Mouse (Mus musculus): ENCODE data around the gene Lrrn4. TPM values are rescaled to one million over a fixed set of nuclear protein-coding genes. Genes with fewer than 3 reads are reported as not detected.
A peak's percentile ranks its signal among the peaks of the same experiment; 100 is the strongest.

Gene Lrrn4
- polyA plus RNA-seq, 1 experiment from 2014 or later, result 0.22 TPM

DNA sequence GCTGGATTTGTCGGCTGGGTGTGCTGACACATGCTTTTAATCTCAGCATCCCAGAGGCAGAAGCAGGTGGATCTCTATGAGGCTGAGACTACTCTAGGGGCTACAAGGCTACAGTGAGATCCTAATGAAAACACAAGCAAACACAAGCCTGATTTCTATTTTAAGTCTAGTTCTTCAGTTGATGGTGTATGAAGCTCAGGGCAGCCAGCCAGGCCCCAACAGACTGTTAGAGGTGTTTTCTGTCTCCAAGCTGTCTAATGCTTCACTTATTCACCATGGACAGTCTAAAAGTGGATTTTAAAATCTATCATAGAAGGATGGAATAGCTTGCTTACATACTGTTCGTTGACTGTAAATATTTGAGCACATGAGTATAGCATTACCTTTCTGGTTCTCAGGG, 19.2 kb downstream of the Lrrn4 start:
- Histone ChIP-seq H3K27me3 (ENCODE audit: low read depth, poor library complexity, severe bottlenecking) (no peaks in the 10 kb centered on the region), H3K27ac (replicated peaks) (no peak overlapping the region), H3K9me3 (replicated peaks) (no peaks in the 10 kb centered on the region), H3K36me3 (peaks cover 36% of the 10 kb centered on the region), H3K4me3 (no peak overlapping the region), H3K4me1 (no peaks in the 10 kb centered on the region)
- WGBS, result 97% methylated on average over 2 of the region's 2 CpGs
- no peak for DNase-seq (ENCODE audit: low spot score)

DNA sequence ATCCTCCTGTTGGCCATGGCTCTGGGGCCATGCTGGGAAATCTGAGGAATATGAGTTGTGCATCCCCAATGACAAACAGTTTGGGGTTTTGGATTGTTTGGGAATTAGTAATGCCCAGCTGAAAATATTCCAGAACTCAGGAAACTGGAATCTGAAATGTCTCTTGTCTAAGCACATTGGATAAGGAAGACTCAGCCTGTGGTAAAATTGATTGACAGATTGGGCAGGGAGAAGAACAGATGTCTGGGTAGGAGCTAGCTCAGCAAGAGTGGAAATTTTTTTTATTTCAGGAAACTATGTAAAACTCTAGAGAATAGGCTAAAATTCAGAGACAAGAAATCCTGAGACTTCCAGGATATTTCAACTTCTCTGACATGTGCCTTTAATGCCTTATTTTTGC, 20.3 kb downstream of the Lrrn4 start:
- DNase-seq (ENCODE audit: low spot score), result no peak
- Histone ChIP-seq H3K4me3 (no peak overlapping the region), H3K4me1 (no peaks in the 10 kb centered on the region), H3K27me3 (ENCODE audit: low read depth, poor library complexity, severe bottlenecking) (no peaks in the 10 kb centered on the region), H3K9me3 (replicated peaks) (no peaks in the 10 kb centered on the region), H3K27ac (replicated peaks) (no peak overlapping the region), H3K36me3 (peaks cover 35% of the 10 kb centered on the region)

DNA sequence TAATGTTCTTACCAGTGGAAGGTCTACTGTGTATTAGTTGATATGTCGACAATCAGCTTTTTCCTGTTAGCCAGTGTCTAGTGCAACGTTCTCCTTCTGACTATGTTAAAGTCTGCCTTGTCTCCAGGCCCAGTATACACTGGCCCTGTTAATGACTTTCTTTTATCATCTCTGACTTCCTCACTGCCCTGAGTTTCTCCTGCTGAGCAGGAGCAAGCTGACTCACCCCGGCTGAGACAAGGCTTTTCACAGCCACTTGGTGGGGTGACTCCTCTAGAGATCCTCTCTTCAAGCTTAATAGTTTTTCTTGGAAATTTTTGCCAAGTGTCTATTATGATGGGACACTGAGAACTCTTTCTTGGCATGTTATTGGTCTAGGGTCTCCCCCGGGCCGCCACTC, 24.4 kb downstream of the Lrrn4 start:
- Histone ChIP-seq H3K27me3 (ENCODE audit: low read depth, poor library complexity, severe bottlenecking) (no peaks in the 10 kb centered on the region), H3K36me3 (peaks cover 45% of the 10 kb centered on the region), H3K4me1 (no peaks in the 10 kb centered on the region), H3K9me3 (replicated peaks) (no peaks in the 10 kb centered on the region), H3K4me3 (no peak overlapping the region), H3K27ac (replicated peaks) (no peak overlapping the region)
- WGBS, result 86% methylated on average over 5 of the region's 5 CpGs
- no peak for DNase-seq (ENCODE audit: low spot score)

DNA sequence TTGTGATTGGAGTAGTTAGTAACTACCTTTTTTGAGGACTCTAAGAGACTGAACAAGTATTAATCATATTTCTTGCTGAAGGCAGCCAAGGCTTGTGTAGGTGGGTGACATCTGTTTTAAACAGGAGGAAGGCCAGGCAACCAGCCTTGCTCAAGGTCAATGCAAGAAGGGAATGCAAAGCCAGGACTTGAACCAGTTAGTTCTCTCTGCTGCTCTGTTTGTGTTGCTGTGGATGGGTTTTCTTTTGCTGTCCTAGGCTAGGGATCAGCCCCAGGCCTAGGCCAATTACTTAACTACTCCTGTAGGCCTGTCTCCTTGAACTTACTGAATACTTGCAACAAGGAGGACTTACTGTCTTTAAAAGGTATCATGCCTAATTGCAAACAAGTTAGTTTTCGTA, 27.6 kb downstream of the Lrrn4 start:
- peaks cover 57% of the 10 kb centered on the region for H3K36me3 ChIP-seq
- peaks cover 6% of the 10 kb centered on the region for H3K4me1 ChIP-seq
- 88% methylated on average over 1 of the region's 1 CpGs for WGBS

DNA sequence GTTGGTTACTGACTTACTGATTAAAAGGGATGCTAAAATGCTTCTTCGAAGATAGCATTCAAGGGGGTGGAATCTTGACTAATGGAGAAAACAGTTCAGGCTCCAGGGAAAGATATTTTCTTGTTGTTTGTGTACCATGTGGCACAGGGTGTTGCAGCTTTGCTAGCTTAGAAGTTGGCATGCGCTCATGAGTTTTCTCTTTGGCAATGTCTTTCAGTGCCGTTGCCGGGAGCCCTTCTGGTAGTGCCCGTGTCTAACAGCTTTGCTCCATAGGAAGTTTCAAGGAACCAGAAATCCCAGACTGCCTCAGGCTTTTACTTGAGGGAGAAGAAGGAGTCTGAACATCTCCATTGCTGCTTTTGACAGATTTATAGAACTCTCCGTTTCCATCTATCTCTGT, 31.6 kb downstream of the Lrrn4 start:
- H3K4me3 ChIP-seq, result no peak overlapping the region
- H3K9me3 ChIP-seq (replicated peaks), result no peaks in the 10 kb centered on the region
- peaks cover 38% of the 10 kb centered on the region for H3K36me3 ChIP-seq
- no peak for DNase-seq (ENCODE audit: low spot score)
- WGBS, result 92% methylated on average over 6 of the region's 6 CpGs
- peaks cover 20% of the 10 kb centered on the region for H3K4me1 ChIP-seq
- no peak overlapping the region for H3K27ac ChIP-seq (replicated peaks)
- H3K27me3 ChIP-seq (ENCODE audit: low read depth, poor library complexity, severe bottlenecking), result no peaks in the 10 kb centered on the region

More for the DNA sequence above, 27.6 kb downstream of the Lrrn4 start:
- H3K9me3 ChIP-seq (replicated peaks), result no peaks in the 10 kb centered on the region
- DNase-seq (ENCODE audit: low spot score), result no peak
- no peaks in the 10 kb centered on the region for H3K27me3 ChIP-seq (ENCODE audit: low read depth, poor library complexity, severe bottlenecking)
- no peak overlapping the region for H3K27ac ChIP-seq (replicated peaks)
- no peak overlapping the region for H3K4me3 ChIP-seq

DNA sequence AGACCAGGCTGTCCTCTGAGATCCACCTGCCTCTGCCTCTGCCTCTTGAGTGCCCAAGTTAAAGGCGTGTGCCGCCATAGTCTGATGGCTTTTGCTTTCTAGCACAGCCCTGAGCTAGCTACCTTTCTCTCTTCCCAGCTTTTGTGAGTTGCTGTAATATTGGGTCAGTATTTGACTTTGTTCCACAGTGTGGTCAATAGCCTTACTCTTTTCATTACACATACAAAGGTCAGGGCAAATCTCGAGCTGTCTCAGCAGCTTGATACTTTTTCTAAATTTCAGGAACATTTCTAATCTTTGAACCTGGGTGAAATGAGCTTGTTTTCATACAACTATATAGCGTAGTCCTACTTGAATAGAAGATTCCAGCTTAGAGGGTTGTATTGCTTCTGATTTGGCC, 32.3 kb downstream of the Lrrn4 start:
- Histone ChIP-seq H3K36me3 (peaks cover 31% of the 10 kb centered on the region), H3K27me3 (ENCODE audit: low read depth, poor library complexity, severe bottlenecking) (no peaks in the 10 kb centered on the region), H3K4me1 (peaks cover 20% of the 10 kb centered on the region), H3K27ac (replicated peaks) (no peak overlapping the region), H3K4me3 (peak overlapping the region; percentile 93; the same call in 1 of the 2 replicates), H3K9me3 (replicated peaks) (no peaks in the 10 kb centered on the region)
- 94% methylated on average over 4 of the region's 4 CpGs for WGBS
- DNase-seq (ENCODE audit: low spot score), result no peak

DNA sequence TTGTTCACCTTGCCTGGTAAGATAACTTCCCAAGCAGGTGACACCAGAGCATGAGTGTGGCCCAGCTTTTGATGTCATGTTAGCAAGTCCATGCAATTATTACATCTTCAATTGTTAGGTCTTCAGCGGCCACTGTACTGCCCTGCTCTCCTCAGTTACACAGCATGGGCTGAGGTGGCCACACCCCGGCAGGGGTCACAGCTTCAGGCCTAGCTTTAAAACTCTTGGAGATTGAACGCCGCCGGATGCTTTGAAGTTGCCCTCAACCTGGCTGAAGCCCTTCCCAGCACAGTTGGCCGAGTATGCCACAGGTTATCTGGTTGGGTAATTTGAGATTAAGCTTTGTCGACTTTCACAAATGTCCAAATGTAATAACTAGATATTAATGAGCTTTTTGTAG, 33.1 kb downstream of the Lrrn4 start:
- H3K4me3 ChIP-seq, result peak overlapping the region; percentile 93
- DNase-seq (ENCODE audit: low spot score), result no peak
- 53% methylated on average over 7 of the region's 7 CpGs for WGBS
- H3K27me3 ChIP-seq (ENCODE audit: low read depth, poor library complexity, severe bottlenecking), result no peaks in the 10 kb centered on the region
- H3K27ac ChIP-seq (replicated peaks), result 0 out of 2 replicates have a peak overlapping the region, but pooled peaks have one; percentile 33
- peaks cover 20% of the 10 kb centered on the region for H3K4me1 ChIP-seq
- H3K36me3 ChIP-seq, result peaks cover 35% of the 10 kb centered on the region
- no peaks in the 10 kb centered on the region for H3K9me3 ChIP-seq (replicated peaks)

DNA sequence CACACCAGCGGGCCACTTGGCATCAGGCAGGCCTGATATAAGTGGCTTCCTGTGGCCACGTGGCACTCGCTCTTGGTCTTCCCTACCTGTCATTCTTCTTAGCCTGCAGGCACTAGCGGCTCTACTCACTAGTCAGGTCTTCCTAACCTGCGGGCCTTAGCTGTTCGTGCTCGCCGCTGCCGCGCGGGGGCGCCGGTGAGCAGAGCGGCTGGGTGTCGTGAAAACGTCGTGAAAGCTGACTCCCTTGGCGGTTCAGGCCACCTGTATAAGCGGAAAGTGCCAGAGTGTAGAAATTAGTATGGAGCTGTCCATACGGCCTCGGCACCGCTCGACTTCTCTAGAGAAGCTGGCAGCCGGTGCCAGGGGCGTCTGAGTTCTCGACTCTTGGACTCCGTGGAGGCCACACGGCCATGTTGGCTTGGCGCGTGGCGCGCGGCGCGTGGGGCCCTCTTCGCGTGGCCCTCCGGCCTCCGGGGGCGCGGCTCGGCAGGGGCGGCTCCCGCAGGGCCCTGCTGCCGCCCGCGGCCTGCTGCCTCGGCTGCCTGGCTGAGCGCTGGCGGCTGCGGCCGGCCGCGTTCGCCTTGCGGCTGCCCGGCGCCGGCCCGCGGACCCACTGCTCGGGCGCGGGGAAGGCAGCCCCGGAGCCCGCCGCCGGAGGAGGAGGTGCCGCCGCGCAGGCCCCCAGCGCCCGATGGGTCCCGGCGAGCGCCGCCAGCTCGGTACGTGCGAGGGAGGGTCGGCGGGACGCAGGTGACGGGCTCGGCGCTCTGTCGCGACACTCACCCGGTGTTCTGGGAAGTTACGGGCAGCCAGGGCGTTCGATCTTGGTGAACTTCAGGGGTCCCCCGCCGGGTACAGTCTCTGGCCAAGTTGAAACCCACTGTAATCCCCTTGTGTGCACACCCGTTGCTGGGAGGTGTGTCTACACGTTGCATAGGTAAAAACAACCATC, 34.0 kb downstream of the Lrrn4 start, which contains the start of gene Crls1:
Crls1 (plus strand) TSS at position 260 of the 952 bp plus-strand sequence.
- DNase-seq (ENCODE audit: low spot score), result peak; percentile 97
- Histone ChIP-seq H3K36me3 (peaks cover 31% of the 10 kb centered on the region), H3K27me3 (ENCODE audit: low read depth, poor library complexity, severe bottlenecking) (no peaks in the 10 kb centered on the region), H3K9me3 (replicated peaks) (no peaks in the 10 kb centered on the region), H3K4me1 (peaks cover 20% of the 10 kb centered on the region), H3K4me3 (peak within 1 kb of the TSS; percentile 93), H3K27ac (replicated peaks) (peak within 1 kb of the TSS; percentile 92)
- under 1% methylated on average over 96 of the region's 96 CpGs for WGBS

DNA sequence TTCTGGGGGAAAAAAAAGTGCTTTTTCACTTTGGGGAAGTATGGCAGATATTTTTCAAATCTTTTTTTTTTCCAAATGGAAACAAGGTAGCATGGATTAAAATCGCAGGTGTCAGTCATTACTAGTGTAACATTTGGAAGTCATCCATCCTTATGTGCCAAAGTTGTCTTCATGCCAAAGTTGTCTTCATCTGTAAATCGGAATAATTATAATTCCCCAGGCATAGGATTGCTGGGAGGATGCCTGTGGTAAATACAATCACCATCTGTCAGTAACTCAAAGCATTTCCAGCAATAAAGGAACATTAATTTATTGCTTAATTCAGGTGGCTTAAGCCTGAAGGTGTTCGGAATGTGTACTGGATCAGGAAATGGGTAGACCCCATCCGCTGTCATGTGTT, 39.6 kb downstream of the Lrrn4 start:
- Histone ChIP-seq H3K36me3 (peaks cover 63% of the 10 kb centered on the region), H3K4me3 (no peak overlapping the region), H3K4me1 (no peaks in the 10 kb centered on the region), H3K9me3 (replicated peaks) (no peaks in the 10 kb centered on the region), H3K27ac (replicated peaks) (no peak overlapping the region), H3K27me3 (ENCODE audit: low read depth, poor library complexity, severe bottlenecking) (no peaks in the 10 kb centered on the region)
- WGBS, result 95% methylated on average over 4 of the region's 4 CpGs
- no peak for DNase-seq (ENCODE audit: low spot score)

Other genes with a start within 250 kb of the Lrrn4 start
- 16.4 and 20.4 TPM in 2 replicates for gene Shld1, start 194.0 kb downstream of the Lrrn4 start, polyA plus RNA-seq (2016; fragmentation: Nextera tagmentation; extraction: Ambion mirVana)
- gene Chgb, start 99.6 kb downstream of the Lrrn4 start, polyA plus RNA-seq (2016; fragmentation: Nextera tagmentation; extraction: Ambion mirVana), result 6.2 and 17.8 TPM in 2 replicates
- 38.2 and 42.8 TPM in 2 replicates for gene Trmt6, start 64.8 kb downstream of the Lrrn4 start, polyA plus RNA-seq (2016; fragmentation: Nextera tagmentation; extraction: Ambion mirVana)
- 31.1 and 31.7 TPM in 2 replicates for gene Mcm8, start 64.8 kb downstream of the Lrrn4 start, polyA plus RNA-seq (2016; fragmentation: Nextera tagmentation; extraction: Ambion mirVana)
- gene Crls1, start 34.2 kb downstream of the Lrrn4 start, polyA plus RNA-seq (2016; fragmentation: Nextera tagmentation; extraction: Ambion mirVana), result 6.5 and 7.6 TPM in 2 replicates
- gene Fermt1, start 65.0 kb upstream of the Lrrn4 start, polyA plus RNA-seq (2016; fragmentation: Nextera tagmentation; extraction: Ambion mirVana), result 4.3 and 5.1 TPM in 2 replicates

All from midbrain, embryonic 10.5 days (tissue).